Mouse (Mus musculus) urinary bladder, postnatal 36 days (tissue): ENCODE measurements at regions not wholly inside any gene's neighbourhood (a gene's known extent, or its start where the extent isn't known, plus 50 kb on each side); places are given as distances from the start of the nearest gene placed in this dataset.

Source experiments
- DNase-seq, 2 experiments: peaks; one replicate each; pipeline ENCODE4 v3.0.0; 2022; ENCODE audit warnings: low spot score in 2 of 2, mixed read lengths in 1 of 2

GRCm38 (mm10) chr8:116229654-116230136 is 275.1 kb upstream of the Dynlrb2 start:
- DNase-seq, result no peak

GRCm38 (mm10) chr8:116227003-116227402 is 277.8 kb upstream of the Dynlrb2 start:
- no peak for DNase-seq

GRCm38 (mm10) chr8:116223235-116223634 is 281.5 kb upstream of the Dynlrb2 start:
- no peak for DNase-seq

GRCm38 (mm10) chr8:116215909-116216308 is 288.9 kb upstream of the Dynlrb2 start:
- no peak for DNase-seq

GRCm38 (mm10) chr8:116215286-116215860 is 289.4 kb upstream of the Dynlrb2 start:
- DNase-seq, result no peak

GRCm38 (mm10) chr8:116203631-116204030 is 301.1 kb upstream of the Dynlrb2 start:
- DNase-seq, result no peak

- DNase-seq, result no peak
These were observed 304.2 kb upstream of the Dynlrb2 start for GRCm38 (mm10) chr8:116200459-116200999.

GRCm38 (mm10) chr8:116196623-116197184 is 308.1 kb upstream of the Dynlrb2 start:
- no peak for DNase-seq

- no peak for DNase-seq
These were observed 312.7 kb upstream of the Dynlrb2 start for GRCm38 (mm10) chr8:116192096-116192495.

- DNase-seq, result no peak
These were observed 319.6 kb upstream of the Dynlrb2 start for GRCm38 (mm10) chr8:116185206-116185605.

GRCm38 (mm10) chr8:116184241-116184640 is 320.5 kb upstream of the Dynlrb2 start:
- no peak for DNase-seq

GRCm38 (mm10) chr8:116177946-116178345 is 326.8 kb upstream of the Dynlrb2 start:
- no peak for DNase-seq

GRCm38 (mm10) chr8:116174891-116175290 is 329.9 kb upstream of the Dynlrb2 start:
- DNase-seq, result no peak

- no peak for DNase-seq
These were observed 330.8 kb upstream of the Dynlrb2 start for GRCm38 (mm10) chr8:116173961-116174360.

- no peak for DNase-seq
These were observed 336.9 kb upstream of the Dynlrb2 start for GRCm38 (mm10) chr8:116167874-116168273.

GRCm38 (mm10) chr8:116164989-116165299 is 339.8 kb upstream of the Dynlrb2 start:
- no peak for DNase-seq

- DNase-seq, result no peak
These were observed 340.4 kb upstream of the Dynlrb2 start for GRCm38 (mm10) chr8:116164190-116164988.

GRCm38 (mm10) chr8:116160932-116161331 is 343.8 kb upstream of the Dynlrb2 start:
- no peak for DNase-seq

GRCm38 (mm10) chr8:116143687-116144573 is 360.8 kb upstream of the Dynlrb2 start:
- DNase-seq, result peak; percentile 55 to 71

- no peak for DNase-seq
These were observed 363.4 kb upstream of the Dynlrb2 start for GRCm38 (mm10) chr8:116141363-116141762.

GRCm38 (mm10) chr8:116139934-116140333 is 364.8 kb upstream of the Dynlrb2 start:
- no peak for DNase-seq

GRCm38 (mm10) chr8:116137765-116138164 is 367.0 kb upstream of the Dynlrb2 start:
- DNase-seq, result no peak
